Mouse (Mus musculus) MEL (cell line): ENCODE results near the gene Itpr2. TPM values are rescaled to one million over a fixed set of nuclear protein-coding genes. Genes with fewer than 3 reads are reported as not detected.

ENCODE experiments used
- DNase-seq: peaks from one replicate; pipeline ENCODE4 v3.0.0; 2011; ENCODE audit warnings: low read depth, low spot score
- H3K27ac ChIP-seq: 2 replicates; pipeline ENCODE4 v1.5.1; 2012; ENCODE audit warnings: low read depth, mild to moderate bottlenecking, control low read depth, low read length, moderate library complexity; ENCODE audit not compliant: control insufficient read depth
- H3K27me3 ChIP-seq, 2 experiments: fragments of 150-350 bp in 1 of 2; sonication (generic) in 1 of 2; 2 replicates each; pipeline ENCODE4 v1.6.1; 2012; ENCODE audit warnings: low read length in 2 of 2, mild to moderate bottlenecking in 2 of 2, improper control_type of control experiment in 1 of 2, moderate library complexity in 1 of 2; ENCODE audit not compliant: insufficient read depth in 2 of 2, control insufficient read depth in 1 of 2
- H3K36me3 ChIP-seq, 2 experiments: 2 replicates each; pipeline ENCODE4 v1.6.1; 2012 to 2014; ENCODE audit warnings: low read length in 2 of 2, improper control_type of control experiment in 1 of 2, inconsistent platforms in 1 of 2, mild to moderate bottlenecking in 1 of 2; ENCODE audit not compliant: insufficient read depth in 2 of 2, control insufficient read depth in 1 of 2
- H3K4me1 ChIP-seq, 2 experiments: fragments of 150-350 bp in 1 of 2; sonication (generic) in 1 of 2; 2 replicates each; pipeline ENCODE4 v1.6.1; 2012; ENCODE audit warnings: low read length in 2 of 2, improper control_type of control experiment in 1 of 2, mild to moderate bottlenecking in 1 of 2; ENCODE audit not compliant: insufficient read depth in 2 of 2, control insufficient read depth in 1 of 2
- H3K4me3 ChIP-seq, 2 experiments: fragments of 150-350 bp in 1 of 2; sonication (generic) in 1 of 2; 2 replicates each; pipeline ENCODE4 v1.5.1; 2012; ENCODE audit warnings: low read depth in 2 of 2, low read length in 2 of 2, mild to moderate bottlenecking in 2 of 2, moderate library complexity in 2 of 2, control low read depth in 1 of 2, improper control_type of control experiment in 1 of 2; ENCODE audit not compliant: control insufficient read depth in 1 of 2, insufficient read depth in 1 of 2
- H3K79me2 ChIP-seq: 2 replicates; pipeline ENCODE4 v1.6.1; 2012; ENCODE audit warnings: mild to moderate bottlenecking, low read length, moderate library complexity; ENCODE audit not compliant: control insufficient read depth, poor library complexity, insufficient read depth
- H3K9ac ChIP-seq: 2 replicates; pipeline ENCODE4 v1.6.1; 2012; ENCODE audit warnings: low read depth, mild to moderate bottlenecking, control low read depth, low read length, moderate library complexity; ENCODE audit not compliant: control insufficient read depth, poor library complexity, severe bottlenecking
- H3K9me3 ChIP-seq: fragments of 150-350 bp; sonication (generic); replicated peaks from 2 replicates; pipeline ENCODE4 v1.6.1; 2012; ENCODE audit warnings: mild to moderate bottlenecking, low read length, improper control_type of control experiment, moderate library complexity; ENCODE audit not compliant: insufficient read depth
- BHLHE40 ChIP-seq: IDR thresholded peaks from 2 replicates; pipeline ENCODE4 v1.6.1; 2012; ENCODE audit warnings: low read depth, mild to moderate bottlenecking, inconsistent platforms, low read length, improper control_type of control experiment, borderline replicate concordance
- CTCF ChIP-seq, 3 experiments: IDR thresholded peaks in 2 of 3; conservative IDR thresholded peaks in 1 of 3; 2 replicates each; pipeline ENCODE4 v1.5.1; 2011 to 2012; ENCODE audit warnings: low read length in 3 of 3, low read depth in 2 of 3, mild to moderate bottlenecking in 2 of 3, improper control_type of control experiment in 1 of 3, inconsistent platforms in 1 of 3, mixed read lengths in 1 of 3, moderate library complexity in 1 of 3; ENCODE audit not compliant: control insufficient read depth in 1 of 3, insufficient read depth in 1 of 3, poor library complexity in 1 of 3, severe bottlenecking in 1 of 3
- ELF1 ChIP-seq: IDR thresholded peaks from 2 replicates; pipeline ENCODE4 v1.6.1; 2014; ENCODE audit warnings: low read depth, mild to moderate bottlenecking, inconsistent platforms, low read length, improper control_type of control experiment, moderate library complexity
- ETS1 ChIP-seq: IDR thresholded peaks from 2 replicates; pipeline ENCODE4 v1.6.1; 2012; ENCODE audit warnings: low read depth, mild to moderate bottlenecking, inconsistent platforms, low read length, improper control_type of control experiment, moderate library complexity
- GABPA ChIP-seq: IDR thresholded peaks from 2 replicates; pipeline ENCODE4 v1.6.1; 2012; ENCODE audit warnings: low read depth, mild to moderate bottlenecking, inconsistent platforms, low read length, improper control_type of control experiment, moderate library complexity
- GATA1 ChIP-seq: IDR thresholded peaks from 2 replicates; pipeline ENCODE4 v1.6.1; 2011; ENCODE audit warnings: low read depth, low read length, improper control_type of control experiment
- JUND ChIP-seq: IDR thresholded peaks from 2 replicates; pipeline ENCODE4 v1.6.1; 2011; ENCODE audit warnings: low read depth, mild to moderate bottlenecking, improper control_type of control experiment, low read length
- MAX ChIP-seq: IDR thresholded peaks from 2 replicates; pipeline ENCODE4 v1.6.1; 2011; ENCODE audit warnings: low read length, improper control_type of control experiment
- MAZ ChIP-seq: IDR thresholded peaks from 2 replicates; pipeline ENCODE4 v1.6.1; 2012; ENCODE audit warnings: low read depth, mild to moderate bottlenecking, inconsistent platforms, low read length, improper control_type of control experiment
- MXI1 ChIP-seq: IDR thresholded peaks from 2 replicates; pipeline ENCODE4 v1.6.1; 2011; ENCODE audit warnings: mild to moderate bottlenecking, low read depth, low read length, improper control_type of control experiment
- NELFE ChIP-seq: IDR thresholded peaks from 2 replicates; pipeline ENCODE4 v1.6.1; 2011; ENCODE audit warnings: low read depth, low read length, improper control_type of control experiment
- POLR2A ChIP-seq, 2 experiments: IDR thresholded peaks; 2 replicates each; pipeline ENCODE4 v1.6.1; 2011 to 2012; ENCODE audit warnings: low read length in 2 of 2, mild to moderate bottlenecking in 2 of 2, control low read depth in 1 of 2, improper control_type of control experiment in 1 of 2, low read depth in 1 of 2, moderate library complexity in 1 of 2; ENCODE audit not compliant: control insufficient read depth in 1 of 2, insufficient read depth in 1 of 2, poor library complexity in 1 of 2
- RAD21 ChIP-seq: IDR thresholded peaks from 2 replicates; pipeline ENCODE4 v1.6.1; 2011; ENCODE audit warnings: mild to moderate bottlenecking, low read depth, low read length, improper control_type of control experiment
- RCOR1 ChIP-seq: IDR thresholded peaks from 2 replicates; pipeline ENCODE4 v1.6.1; 2012; ENCODE audit warnings: low read depth, mild to moderate bottlenecking, inconsistent platforms, low read length, improper control_type of control experiment
- SMC3 ChIP-seq: IDR thresholded peaks from 2 replicates; pipeline ENCODE4 v1.6.1; 2011; ENCODE audit warnings: low read depth, low read length, improper control_type of control experiment
- UBTF ChIP-seq: IDR thresholded peaks from 2 replicates; pipeline ENCODE4 v1.6.1; 2012; ENCODE audit warnings: low read depth, mild to moderate bottlenecking, inconsistent platforms, low read length, improper control_type of control experiment, moderate library complexity, borderline replicate concordance; ENCODE audit not compliant: insufficient read depth
- USF1 ChIP-seq: IDR thresholded peaks from 2 replicates; pipeline ENCODE4 v1.6.1; 2014; ENCODE audit warnings: low read depth, mild to moderate bottlenecking, inconsistent platforms, low read length, improper control_type of control experiment, moderate library complexity
- USF2 ChIP-seq, 2 experiments: IDR thresholded peaks; 2 replicates each; pipeline ENCODE4 v1.6.1; 2011 to 2012; ENCODE audit warnings: improper control_type of control experiment in 2 of 2, low read length in 2 of 2, borderline replicate concordance in 1 of 2, inconsistent platforms in 1 of 2, low read depth in 1 of 2, mild to moderate bottlenecking in 1 of 2; ENCODE audit not compliant: insufficient read depth in 1 of 2
- ZMIZ1 ChIP-seq: IDR thresholded peaks from 2 replicates; pipeline ENCODE4 v1.6.1; 2012; ENCODE audit warnings: low read depth, mild to moderate bottlenecking, inconsistent platforms, low read length, improper control_type of control experiment, moderate library complexity
- ZNF384 ChIP-seq: IDR thresholded peaks from 2 replicates; pipeline ENCODE4 v1.6.1; 2012; ENCODE audit warnings: low read depth, mild to moderate bottlenecking, inconsistent platforms, low read length, improper control_type of control experiment
- polyA plus RNA-seq, 2 experiments: library from polyadenylated mRNA; stranded (reverse) in 1 of 2; unstranded in 1 of 2; fragments of >175 nt in 1 of 2; fragments of >200 nt in 1 of 2; gene quantifications; 2 replicates each; pipeline versions ENCODE4 v1.2.1 to v1.2.4; 2012; ENCODE audit warnings: low replicate concordance in 2 of 2, low read depth in 1 of 2; ENCODE audit not compliant: insufficient read length in 2 of 2, insufficient read depth in 1 of 2, missing spikeins in 1 of 2
- total RNA-seq: library from RNA; depleted of rRNA; stranded (reverse); fragments of 300-350 nt; gene quantifications from 2 replicates; pipeline ENCODE4 v1.2.3, GENCODE M21; 2012; rRNA removed

Itpr2 gene
- 1.5 and 2.7 TPM in 2 replicates for total RNA-seq
- polyA plus RNA-seq = 1 to 10 TPM in 1 of 2 experiments, not detected in 1; 3.0 TPM

GRCm38 (mm10) chr6:146501866-146502804 is at the start of gene Itpr2:
Gene Itpr2, minus strand, starts transcription at chr6:146502223.
- peak; percentile 87 for DNase-seq
- no peaks in the 10 kb centered on the region; the same call in 1 of the 2 replicates for H3K79me2 ChIP-seq
- peak within 1 kb of the TSS; percentile 27 for H3K27ac ChIP-seq
- peaks cover 12 to 23% of the 10 kb centered on the region in 2 experiments for H3K4me1 ChIP-seq
- H3K36me3 ChIP-seq = peaks cover 0 to 10% of the 10 kb centered on the region in 2 experiments; a peak in 2 of 4 replicates
- H3K4me3 ChIP-seq = peak within 1 kb of the TSS; percentile 82 to 94
- H3K27me3 ChIP-seq = no peaks in the 10 kb centered on the region
- TF ChIP-seq MAZ (peak; percentile 46; the same call in 1 of the 2 replicates), ETS1 (no peak), ZMIZ1 (peak; percentile 54; the same call in 1 of the 2 replicates), USF1 (0 out of 2 replicates have a peak, but pooled peaks have one; percentile 24), CTCF (IDR thresholded peaks at IDR 0.05 in 2 of 3, conservative IDR thresholded peaks at IDR 0.05 in 1 of 3; ENCODE audit: control insufficient read depth in 1 of 3, insufficient read depth in 1 of 3, low read depth in 2 of 3, low read length in 3 of 3, poor library complexity in 1 of 3, severe bottlenecking in 1 of 3) (peak in 2 of 3 experiments; percentile 18 to 41; a peak in 4 of 6 replicates), MXI1 (0 out of 2 replicates have a peak, but pooled peaks have one; percentile 24), UBTF (no peak), NELFE (peak; percentile 59), MAX (peak; percentile 19; the same call in 1 of the 2 replicates), POLR2A (IDR thresholded peaks at IDR 0.05; ENCODE audit: control insufficient read depth in 1 of 2, insufficient read depth in 1 of 2, low read depth in 1 of 2, low read length in 2 of 2, poor library complexity in 1 of 2) (peak; percentile 61 to 69; a peak in 2 of 4 replicates)
- TF ChIP-seq, all 39 proteins: peak for 8
- H3K9ac ChIP-seq = peak within 1 kb of the TSS; percentile 74
- H3K9me3 ChIP-seq = no peaks in the 10 kb centered on the region

GRCm38 (mm10) chr6:146551326-146551725 is 49.3 kb upstream of the Itpr2 start:
- DNase-seq = no peak
- H3K27me3 ChIP-seq = no peaks in the 10 kb centered on the region
- H3K4me1 ChIP-seq = peaks cover 0 to 3% of the 10 kb centered on the region in 2 experiments; a peak in 2 of 4 replicates
- no peaks in the 10 kb centered on the region for H3K79me2 ChIP-seq
- no peaks in the 10 kb centered on the region for H3K9me3 ChIP-seq
- TF ChIP-seq GATA1 (no peak), POLR2A (IDR thresholded peaks at IDR 0.05; ENCODE audit: control insufficient read depth in 1 of 2, insufficient read depth in 1 of 2, low read depth in 1 of 2, low read length in 2 of 2, poor library complexity in 1 of 2) (no peak), RAD21 (no peak), UBTF (no peak), ELF1 (no peak), SMC3 (no peak), GABPA (no peak), RCOR1 (no peak), JUND (no peak), ZNF384 (no peak), BHLHE40 (no peak), ZMIZ1 (no peak), ETS1 (no peak), USF2 (IDR thresholded peaks at IDR 0.05; ENCODE audit: borderline replicate concordance in 1 of 2, insufficient read depth in 1 of 2, low read depth in 1 of 2, low read length in 2 of 2) (no peak)
- peaks cover 9 to 18% of the 10 kb centered on the region in 2 experiments for H3K36me3 ChIP-seq
- no peak overlapping the region for H3K27ac ChIP-seq
- no peak overlapping the region for H3K4me3 ChIP-seq
- H3K9ac ChIP-seq = no peak overlapping the region
